Mouse (Mus musculus): ENCODE measurements around the gene Armcx1. TPM values are rescaled to one million over a fixed set of nuclear protein-coding genes. Genes with fewer than 3 reads are reported as not detected.
"Not testable (repeated sequence)": the region's sequence is repeated elsewhere in the genome, so short reads cannot be mapped to it uniquely, and the experiment has no call there.

Armcx1 gene
- polyA plus RNA-seq, 1 experiment, result not detected

- TF ChIP-seq CTCF (IDR thresholded peaks at IDR 0.05; ENCODE audit: insufficient read depth, low read depth, low read length) (no peak), POLR2A (IDR thresholded peaks at IDR 0.05; ENCODE audit: insufficient read depth, low read depth, low read length) (no peak)
- Histone ChIP-seq H3K27ac (ENCODE audit: insufficient read depth, low read depth, low read length) (no peak overlapping the region), H3K4me1 (ENCODE audit: control insufficient read depth, insufficient read depth, low read length) (no peaks in the 10 kb centered on the region), H3K4me3 (ENCODE audit: insufficient read depth, low read depth, low read length) (no peak overlapping the region)
- 57% methylated on average over 3 of the region's 3 CpGs for WGBS
These were observed 900 bp upstream of the Armcx1 start for GRCm38 (mm10) chrX:134716863-134717262.

GRCm38 (mm10) chrX:134718524-134718923 is 761 bp downstream of the Armcx1 start:
- TF ChIP-seq POLR2A (IDR thresholded peaks at IDR 0.05; ENCODE audit: insufficient read depth, low read depth, low read length) (no peak), CTCF (IDR thresholded peaks at IDR 0.05; ENCODE audit: insufficient read depth, low read depth, low read length) (no peak)

GRCm38 (mm10) chrX:134723762-134724161 is 6.0 kb downstream of the Armcx1 start:
- H3K4me1 ChIP-seq (ENCODE audit: control insufficient read depth, insufficient read depth, low read length); H3K27ac ChIP-seq (ENCODE audit: insufficient read depth, low read depth, low read length); H3K4me3 ChIP-seq (ENCODE audit: insufficient read depth, low read depth, low read length): not testable (repeated sequence)
- 46% methylated on average over 2 of the region's 2 CpGs for WGBS

More at GRCm38 (mm10) chrX:134718524-134718923, 761 bp downstream of the Armcx1 start:
- Histone ChIP-seq H3K27ac (ENCODE audit: insufficient read depth, low read depth, low read length) (peak overlapping the region; percentile 96), H3K4me3 (ENCODE audit: insufficient read depth, low read depth, low read length) (peak overlapping the region; percentile 86), H3K4me1 (ENCODE audit: control insufficient read depth, insufficient read depth, low read length) (no peaks in the 10 kb centered on the region)
- 14% methylated on average over 14 of the region's 14 CpGs for WGBS

GRCm38 (mm10) chrX:134729778-134730177 is 12.0 kb downstream of the Armcx1 start:
- no peak overlapping the region for H3K4me3 ChIP-seq (ENCODE audit: insufficient read depth, low read depth, low read length)
- H3K27ac ChIP-seq (ENCODE audit: insufficient read depth, low read depth, low read length), result no peak overlapping the region
- H3K4me1 ChIP-seq (ENCODE audit: control insufficient read depth, insufficient read depth, low read length), result no peaks in the 10 kb centered on the region
- no peak for TF ChIP-seq POLR2A (IDR thresholded peaks at IDR 0.05; ENCODE audit: insufficient read depth, low read depth, low read length)
- no peak for TF ChIP-seq CTCF (IDR thresholded peaks at IDR 0.05; ENCODE audit: insufficient read depth, low read depth, low read length)
- WGBS, result 27% methylated on average over 4 of the region's 4 CpGs

GRCm38 (mm10) chrX:134737796-134738195 is 20.0 kb downstream of the Armcx1 start:
- Histone ChIP-seq H3K4me3 (ENCODE audit: insufficient read depth, low read depth, low read length) (no peak overlapping the region), H3K4me1 (ENCODE audit: control insufficient read depth, insufficient read depth, low read length) (no peaks in the 10 kb centered on the region), H3K27ac (ENCODE audit: insufficient read depth, low read depth, low read length) (no peak overlapping the region)
- 100% methylated on average over 1 of the region's 1 CpGs for WGBS
- no peak for TF ChIP-seq POLR2A (IDR thresholded peaks at IDR 0.05; ENCODE audit: insufficient read depth, low read depth, low read length)
- TF ChIP-seq CTCF (IDR thresholded peaks at IDR 0.05; ENCODE audit: insufficient read depth, low read depth, low read length), result no peak

GRCm38 (mm10) chrX:134739160-134739559 is 21.4 kb downstream of the Armcx1 start:
- no peak overlapping the region for H3K4me3 ChIP-seq (ENCODE audit: insufficient read depth, low read depth, low read length)
- TF ChIP-seq CTCF (IDR thresholded peaks at IDR 0.05; ENCODE audit: insufficient read depth, low read depth, low read length) (no peak), POLR2A (IDR thresholded peaks at IDR 0.05; ENCODE audit: insufficient read depth, low read depth, low read length) (no peak)
- no peak overlapping the region for H3K27ac ChIP-seq (ENCODE audit: insufficient read depth, low read depth, low read length)
- H3K4me1 ChIP-seq (ENCODE audit: control insufficient read depth, insufficient read depth, low read length), result no peaks in the 10 kb centered on the region
- WGBS, result 78% methylated on average over 4 of the region's 4 CpGs

- no peak overlapping the region for H3K4me3 ChIP-seq (ENCODE audit: insufficient read depth, low read depth, low read length)
- H3K27ac ChIP-seq (ENCODE audit: insufficient read depth, low read depth, low read length), result no peak overlapping the region
- TF ChIP-seq POLR2A (IDR thresholded peaks at IDR 0.05; ENCODE audit: insufficient read depth, low read depth, low read length) (no peak), CTCF (IDR thresholded peaks at IDR 0.05; ENCODE audit: insufficient read depth, low read depth, low read length) (no peak)
- WGBS, result 82% methylated on average over 5 of the region's 5 CpGs
- no peaks in the 10 kb centered on the region for H3K4me1 ChIP-seq (ENCODE audit: control insufficient read depth, insufficient read depth, low read length)
These were observed 24.1 kb downstream of the Armcx1 start for GRCm38 (mm10) chrX:134741862-134742261.

GRCm38 (mm10) chrX:134746459-134746858 is 28.7 kb downstream of the Armcx1 start:
- 19% methylated on average over 5 of the region's 5 CpGs for WGBS
- H3K27ac ChIP-seq (ENCODE audit: insufficient read depth, low read depth, low read length), result no peak overlapping the region
- TF ChIP-seq POLR2A (IDR thresholded peaks at IDR 0.05; ENCODE audit: insufficient read depth, low read depth, low read length) (no peak), CTCF (IDR thresholded peaks at IDR 0.05; ENCODE audit: insufficient read depth, low read depth, low read length) (0 out of 2 replicates have a peak, but pooled peaks have one; percentile 29)
- H3K4me3 ChIP-seq (ENCODE audit: insufficient read depth, low read depth, low read length), result no peak overlapping the region
- H3K4me1 ChIP-seq (ENCODE audit: control insufficient read depth, insufficient read depth, low read length), result no peaks in the 10 kb centered on the region

GRCm38 (mm10) chrX:134750764-134751592 is 33.2 kb downstream of the Armcx1 start, which contains the start of gene Armcx6:
TSS of gene Armcx6 (minus strand) at chrX:134751417.
- TF ChIP-seq CTCF (IDR thresholded peaks at IDR 0.05; ENCODE audit: insufficient read depth, low read depth, low read length), result no peak
- 0 out of 2 replicates have a peak, but pooled peaks have one; percentile 34 for TF ChIP-seq POLR2A (IDR thresholded peaks at IDR 0.05; ENCODE audit: insufficient read depth, low read depth, low read length)
- Histone ChIP-seq H3K4me1 (ENCODE audit: control insufficient read depth, insufficient read depth, low read length) (no peaks in the 10 kb centered on the region), H3K4me3 (ENCODE audit: insufficient read depth, low read depth, low read length) (peak within 1 kb of the TSS; percentile 53), H3K27ac (ENCODE audit: insufficient read depth, low read depth, low read length) (no peak within 1 kb of the TSS)
- 13% methylated on average over 36 of the region's 36 CpGs for WGBS

Data from olfactory bulb, adult 2 months (tissue).